Mouse (Mus musculus) kidney, adult 18-20 months (tissue): Measurements from ENCODE around the gene Mup17.
"Not testable (repeated sequence)": the region's sequence is repeated elsewhere in the genome, so short reads cannot be mapped to it uniquely, and the experiment has no call there.

Experiments
- DNase-seq: peaks from one replicate; pipeline ENCODE4 v3.0.0; 2021

The Mup17 gene

DNA sequence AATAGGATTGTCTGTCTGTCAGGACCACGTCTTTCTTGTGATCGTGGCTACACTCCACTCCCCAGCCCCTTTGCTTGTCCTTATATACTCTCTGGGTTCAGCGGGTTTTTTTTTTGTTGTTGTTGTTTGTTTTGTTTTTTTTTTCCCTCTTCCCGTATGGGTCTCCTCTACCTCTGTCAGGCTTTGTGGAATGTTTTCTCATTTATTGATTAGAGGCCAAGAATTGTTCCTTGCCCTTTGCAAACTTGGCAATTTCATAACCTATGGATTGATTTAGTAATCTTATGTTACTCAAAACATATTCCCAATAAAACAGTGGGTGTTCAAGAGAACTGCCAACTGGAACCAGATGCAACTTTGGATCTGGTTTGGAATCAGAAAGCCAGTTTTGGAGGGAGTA lies at the start of gene Mup17:
Gene Mup17 (minus strand): TSS at position 101 of the 400 bp plus-strand sequence.
- not testable (repeated sequence) for DNase-seq

DNA sequence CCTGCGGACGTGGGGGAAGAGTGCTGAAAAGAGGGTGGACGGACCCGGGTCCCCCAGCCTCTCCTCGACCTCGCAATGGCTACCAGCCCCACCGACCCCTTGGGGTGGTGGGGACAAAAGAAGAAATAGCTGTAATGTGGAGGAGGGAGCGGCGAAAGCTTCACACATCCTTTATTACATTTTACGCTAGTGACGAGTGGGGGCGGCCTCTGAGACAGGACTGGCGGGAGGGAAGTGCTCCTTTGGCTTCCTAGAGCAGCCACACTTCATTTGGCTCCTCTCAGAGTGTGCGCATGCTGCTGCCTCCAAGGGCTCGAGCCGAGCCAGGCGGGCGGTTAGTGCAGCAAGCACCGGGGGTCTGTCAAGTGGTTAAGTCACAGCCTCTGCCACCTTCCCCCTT lies 24.1 kb downstream of the Mup17 start:
- not testable (repeated sequence) for DNase-seq

DNA sequence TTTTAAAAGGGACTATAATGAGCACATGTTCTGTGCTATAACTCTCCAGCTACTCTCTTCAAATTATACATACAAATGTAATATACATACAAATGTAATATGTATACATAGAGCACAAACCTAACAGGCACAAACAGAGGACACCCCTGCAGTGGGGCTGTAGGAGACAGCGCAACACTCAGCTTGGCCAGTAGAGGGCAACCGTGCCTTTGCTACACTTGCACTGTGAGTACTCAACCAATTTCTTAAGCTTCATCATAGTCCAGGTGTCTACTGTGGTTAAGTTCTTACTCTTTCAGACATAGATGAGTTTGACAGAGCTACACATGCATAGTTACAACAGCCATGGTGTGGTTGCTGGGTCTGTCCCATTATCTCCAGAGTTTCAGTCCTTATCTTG lies 39.8 kb downstream of the Mup17 start:
- peak; percentile 63 for DNase-seq
